Mouse (Mus musculus) myocyte (in vitro differentiated cells): Measurements from ENCODE around the gene A2ml1.

ENCODE experiments used
- POLR2A ChIP-seq: IDR thresholded peaks from one replicate; pipeline ENCODE4 v1.6.1; 2011; ENCODE audit warnings: low read depth, mild to moderate bottlenecking, control low read depth, moderate library complexity; ENCODE audit not compliant: insufficient read length
- USF1 ChIP-seq: IDR thresholded peaks from one replicate; pipeline ENCODE4 v1.6.1; 2011; ENCODE audit warnings: low read depth, mild to moderate bottlenecking, control low read depth, moderate library complexity

- TF ChIP-seq POLR2A: no peak
- no peak for TF ChIP-seq USF1
These were observed 18.1 kb upstream of the A2ml1 start for GRCm38 (mm10) chr6:128599555-128599954.
